8 mouse cellular contexts compared by ENCODE assay signal in the genomic region with DNA sequence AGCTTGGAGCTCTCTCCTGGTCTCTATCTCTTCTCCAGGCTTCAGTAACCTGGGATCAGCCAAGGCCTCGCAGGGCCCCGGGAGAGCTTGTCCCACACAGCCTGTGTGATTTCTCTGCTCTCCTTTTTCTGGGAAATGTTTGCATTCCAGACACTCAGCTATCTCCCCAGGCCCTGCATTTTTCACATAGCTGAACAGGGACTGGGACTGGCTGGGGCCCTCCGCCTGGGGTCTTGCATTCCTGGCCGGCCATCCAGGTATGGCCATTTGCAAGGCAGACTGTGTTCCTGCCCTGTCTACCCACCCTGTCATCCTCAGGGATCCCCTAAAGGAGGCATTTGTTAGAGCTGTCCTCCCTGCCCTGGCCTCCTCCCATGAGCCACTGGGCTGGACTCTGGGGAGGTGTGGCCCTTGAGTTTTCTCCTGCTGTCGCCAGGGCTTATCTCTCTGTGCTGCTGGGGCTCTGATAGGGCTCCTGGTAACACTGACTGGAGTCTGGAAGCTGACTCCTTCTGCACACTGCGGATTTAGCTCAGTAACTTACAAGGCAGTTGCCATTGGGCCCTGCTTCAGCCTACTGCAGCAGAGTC. TPM values are rescaled to one million over a fixed set of nuclear protein-coding genes. Genes with fewer than 3 reads are reported as not detected.
A peak's percentile ranks its signal among the peaks of the same experiment; 100 is the strongest.
DNase-seq lines count a peak whose midpoint lies in the region; ATAC-seq and TF ChIP-seq lines count a peak whose summit lies in the region.

No protein-coding gene starts in this region.

- H3K4me1 ChIP-seq in embryonic facial prominence, embryonic 15.5 days, result peaks cover 32% of the 10 kb centered on the region
- H3K4me1 ChIP-seq in intestine, embryonic 14.5 days (replicated peaks; ENCODE audit: control insufficient read depth, insufficient read depth, low read length), result peaks cover 44% of the 10 kb centered on the region
- peaks cover 25% of the 10 kb centered on the region for H3K4me1 ChIP-seq in lung, postnatal 0 days (ENCODE audit: insufficient read depth, low read depth, low read length)

- 19% methylated on average over 6 of the region's 6 CpGs for WGBS in embryonic facial prominence, embryonic 15.5 days
- WGBS in intestine, embryonic 14.5 days, result 12% methylated on average over 6 of the region's 6 CpGs
- WGBS in lung, postnatal 0 days, result 13% methylated on average over 6 of the region's 6 CpGs

- H3K4me2 ChIP-seq in embryonic facial prominence, embryonic 15.5 days (replicated peaks), result no peak overlapping the region
- 0 out of 2 replicates have a peak overlapping the region, but pooled peaks have one; percentile 13 for H3K4me2 ChIP-seq in intestine, embryonic 14.5 days (ENCODE audit: low read length)
- H3K4me2 ChIP-seq in lung, postnatal 0 days (replicated peaks; ENCODE audit: low read depth, low read length), result no peak overlapping the region

- ATAC-seq in embryonic facial prominence, embryonic 15.5 days (ENCODE audit: insufficient number of reproducible peaks, low FRiP score, low TSS enrichment, low read depth), result no peak
- peak; percentile 11; the same call in 1 of the 2 replicates for ATAC-seq in intestine, embryonic 14.5 days (replicated peaks; ENCODE audit: low FRiP score, low TSS enrichment, low read depth)
- ATAC-seq in lung, postnatal 0 days, result peak; percentile 62

- peaks cover 9% of the 10 kb centered on the region; the same call in 1 of the 2 replicates for H3K36me3 ChIP-seq in embryonic facial prominence, embryonic 15.5 days
- H3K36me3 ChIP-seq in intestine, embryonic 14.5 days (ENCODE audit: control insufficient read depth, insufficient read depth, low read length), result peaks cover 17% of the 10 kb centered on the region
- H3K36me3 ChIP-seq in lung, postnatal 0 days (ENCODE audit: insufficient read depth, low read length), result peaks cover 12% of the 10 kb centered on the region

- H3K9me3 ChIP-seq in embryonic facial prominence, embryonic 15.5 days (replicated peaks), result no peaks in the 10 kb centered on the region
- H3K9me3 ChIP-seq in intestine, embryonic 14.5 days (ENCODE audit: control insufficient read depth, low read length), result peaks cover 8% of the 10 kb centered on the region; the same call in 1 of the 2 replicates
- no peaks in the 10 kb centered on the region for H3K9me3 ChIP-seq in lung, postnatal 0 days (ENCODE audit: low read length)

- H3K27ac ChIP-seq in embryonic facial prominence, embryonic 15.5 days (replicated peaks), result peak overlapping the region; percentile 60
- peak overlapping the region; percentile 85 for H3K27ac ChIP-seq in intestine, embryonic 14.5 days (ENCODE audit: low read depth)
- peak overlapping the region; percentile 84 for H3K27ac ChIP-seq in lung, postnatal 0 days (ENCODE audit: low read length)

- no peak overlapping the region for H3K9ac ChIP-seq in embryonic facial prominence, embryonic 15.5 days
- no peak overlapping the region for H3K9ac ChIP-seq in intestine, embryonic 14.5 days (ENCODE audit: low read length)
- H3K9ac ChIP-seq in lung, postnatal 0 days (replicated peaks; ENCODE audit: low read depth), result no peak overlapping the region

- no peaks in the 10 kb centered on the region for H3K27me3 ChIP-seq in embryonic facial prominence, embryonic 15.5 days
- no peaks in the 10 kb centered on the region for H3K27me3 ChIP-seq in intestine, embryonic 14.5 days (replicated peaks; ENCODE audit: control insufficient read depth, insufficient read depth, low read length)
- H3K27me3 ChIP-seq in lung, postnatal 0 days (replicated peaks; ENCODE audit: insufficient read depth, low read length), result no peaks in the 10 kb centered on the region

- H3K4me3 ChIP-seq in embryonic facial prominence, embryonic 15.5 days (replicated peaks), result no peak overlapping the region
- no peak overlapping the region for H3K4me3 ChIP-seq in intestine, embryonic 14.5 days (ENCODE audit: low read depth, low read length)
- H3K4me3 ChIP-seq in lung, postnatal 0 days (ENCODE audit: low read depth, low read length), result no peak overlapping the region

- TF ChIP-seq EP300 in lung, postnatal 0 days (IDR thresholded peaks at IDR 0.05), result peak; percentile 94

- intact Hi-C loops in left cerebral cortex, postnatal 36 days (cut with DNase I), result no loop called here

- DNase-seq in ovary, postnatal 36 days (ENCODE audit: low spot score), result peak; percentile 67
- no peak for DNase-seq in ovary, postnatal 14 days (ENCODE audit: low spot score)
- DNase-seq in intestine, embryonic 14.5 days (ENCODE audit: low spot score), result peak; percentile 75
- DNase-seq in lung, postnatal 0 days (ENCODE audit: low spot score), result peak; percentile 72
- no peak for DNase-seq in left cerebral cortex, postnatal 36 days (ENCODE audit: low spot score in 2 of 2)
- no peak for DNase-seq in gastrocnemius, adult 18-20 months (ENCODE audit: low spot score)
- no peak for DNase-seq in right cerebral cortex, adult 18-20 months

- TF ChIP-seq CTCF in lung, postnatal 0 days (IDR thresholded peaks at IDR 0.05), result no peak

RNA-seq across cellular contexts. Expression of a gene that starts 16.1 kb away (rescaled TPM):
- polyA plus RNA-seq in embryonic facial prominence, embryonic 15.5 days (2015; fragmentation: Nextera tagmentation; extraction: Ambion mirVana), result 0.54 and 0.57 TPM in 2 replicates
- polyA plus RNA-seq in intestine, embryonic 14.5 days (2014; fragmentation: Nextera tagmentation; extraction: Ambion mirVana), result 32.9 and 44.8 TPM in 2 replicates
- polyA plus RNA-seq in lung, postnatal 0 days (2015; fragmentation: Nextera tagmentation; extraction: Ambion mirVana), result 0.57 and 0.68 TPM in 2 replicates
- total RNA-seq in left cerebral cortex, postnatal 36 days (2021), result under 1 TPM; 0.34 to 0.52 TPM
- not detected for total RNA-seq in gastrocnemius, adult 18-20 months (2021)

RNA-seq across cellular contexts. Expression of a gene that starts 18.2 kb away (rescaled TPM):
- 21.8 and 22.6 TPM in 2 replicates for polyA plus RNA-seq in embryonic facial prominence, embryonic 15.5 days (2015; fragmentation: Nextera tagmentation; extraction: Ambion mirVana)
- 46.3 and 59.2 TPM in 2 replicates for polyA plus RNA-seq in intestine, embryonic 14.5 days (2014; fragmentation: Nextera tagmentation; extraction: Ambion mirVana)
- 66.0 and 70.1 TPM in 2 replicates for polyA plus RNA-seq in lung, postnatal 0 days (2015; fragmentation: Nextera tagmentation; extraction: Ambion mirVana)
- 1 to 10 TPM; 2.6 to 3.9 TPM for total RNA-seq in left cerebral cortex, postnatal 36 days (2021)
- 1 to 10 TPM; 6.3 to 8.1 TPM for total RNA-seq in gastrocnemius, adult 18-20 months (2021)

RNA-seq across cellular contexts. Expression of a gene that starts 27.5 kb away (rescaled TPM):
- polyA plus RNA-seq in embryonic facial prominence, embryonic 15.5 days (2015; fragmentation: Nextera tagmentation; extraction: Ambion mirVana), result 31.5 and 34.8 TPM in 2 replicates
- polyA plus RNA-seq in intestine, embryonic 14.5 days (2014; fragmentation: Nextera tagmentation; extraction: Ambion mirVana), result 29.5 and 30.7 TPM in 2 replicates
- polyA plus RNA-seq in lung, postnatal 0 days (2015; fragmentation: Nextera tagmentation; extraction: Ambion mirVana), result 18.2 and 19.9 TPM in 2 replicates
- 10 to 100 TPM; 10.6 to 16.0 TPM for total RNA-seq in left cerebral cortex, postnatal 36 days (2021)
- total RNA-seq in gastrocnemius, adult 18-20 months (2021), result 1 to 10 TPM; 5.0 to 6.5 TPM

RNA-seq across cellular contexts. Expression of a gene that starts 28.6 kb away (rescaled TPM):
- polyA plus RNA-seq in embryonic facial prominence, embryonic 15.5 days (2015; fragmentation: Nextera tagmentation; extraction: Ambion mirVana), result 19.0 TPM in 2 replicates
- 14.9 and 15.3 TPM in 2 replicates for polyA plus RNA-seq in intestine, embryonic 14.5 days (2014; fragmentation: Nextera tagmentation; extraction: Ambion mirVana)
- 17.5 and 17.9 TPM in 2 replicates for polyA plus RNA-seq in lung, postnatal 0 days (2015; fragmentation: Nextera tagmentation; extraction: Ambion mirVana)
- 10 to 100 TPM; 19.1 to 19.9 TPM for total RNA-seq in left cerebral cortex, postnatal 36 days (2021)
- 10 to 100 TPM; 13.1 to 18.2 TPM for total RNA-seq in gastrocnemius, adult 18-20 months (2021)

RNA-seq across cellular contexts. Expression of a gene that starts 57.7 kb away (rescaled TPM):
- 19.6 and 23.0 TPM in 2 replicates for polyA plus RNA-seq in embryonic facial prominence, embryonic 15.5 days (2015; fragmentation: Nextera tagmentation; extraction: Ambion mirVana)
- 1.1 and 2.5 TPM in 2 replicates for polyA plus RNA-seq in intestine, embryonic 14.5 days (2014; fragmentation: Nextera tagmentation; extraction: Ambion mirVana)
- 25.8 and 27.6 TPM in 2 replicates for polyA plus RNA-seq in lung, postnatal 0 days (2015; fragmentation: Nextera tagmentation; extraction: Ambion mirVana)
- total RNA-seq in left cerebral cortex, postnatal 36 days (2021), result not detected
- 1 to 10 TPM in 1 of 2 experiments, under 1 TPM in 1; 0.38 to 1.1 TPM for total RNA-seq in gastrocnemius, adult 18-20 months (2021)

Comparison
In these comparisons a context has a peak if more than half of its experiments do, and no peak if none do; other contexts are left out.
1. DNase-seq: peak in ovary, postnatal 36 days (single experiment), intestine, embryonic 14.5 days (single experiment) and lung, postnatal 0 days (single experiment); none in ovary, postnatal 14 days (single experiment), left cerebral cortex, postnatal 36 days (0 of 2), gastrocnemius, adult 18-20 months (single experiment) and right cerebral cortex, adult 18-20 months (single experiment).
2. RNA of a gene that starts 16.1 kb away (polyA plus RNA-seq): 32.9 to 44.8 TPM in intestine, embryonic 14.5 days; 0.54 to 0.57 TPM in embryonic facial prominence, embryonic 15.5 days and 0.57 to 0.68 TPM in lung, postnatal 0 days; every median in the first group is over 10 times any median in the second.
3. Peak in every context shown above with its lines, with median percentiles within 50 percentile points of each other: H3K27ac ChIP-seq.